Mouse (Mus musculus) limb, embryonic 12.5 days (tissue): ENCODE measurements around the gene Elmo1. TPM values are rescaled to one million over a fixed set of nuclear protein-coding genes. Genes with fewer than 3 reads are reported as not detected.

Source experiments
- ATAC-seq: fragments of 200-750 bp; cut with Nextera tagmentation; 2 replicates; pipeline ENCODE4 v1.8.0; 2017; ENCODE audit warnings: low read depth, moderate TSS enrichment; ENCODE audit not compliant: insufficient number of reproducible peaks, insufficient read depth, low FRiP score, low TSS enrichment
- H3K27ac ChIP-seq: fragments of 300-500 bp; sonication (generic); 2 replicates; pipeline ENCODE4 v1.5.1; 2016; ENCODE audit warnings: mild to moderate bottlenecking, moderate library complexity
- H3K27me3 ChIP-seq: fragments of 300-500 bp; sonication (generic); 2 replicates; pipeline ENCODE4 v1.6.1; 2016; ENCODE audit warnings: mild to moderate bottlenecking, moderate library complexity
- H3K36me3 ChIP-seq: fragments of 300-500 bp; sonication (generic); 2 replicates; pipeline ENCODE4 v1.6.1; 2016; ENCODE audit warnings: mild to moderate bottlenecking, moderate library complexity
- H3K4me1 ChIP-seq: fragments of 300-500 bp; sonication (generic); replicated peaks from 2 replicates; pipeline ENCODE4 v1.6.1; 2016
- H3K4me2 ChIP-seq: fragments of 300-500 bp; sonication (generic); 2 replicates; pipeline ENCODE4 v1.6.1; 2016; ENCODE audit warnings: mild to moderate bottlenecking, moderate library complexity
- H3K4me3 ChIP-seq: fragments of 300-500 bp; sonication (generic); replicated peaks from 2 replicates; pipeline ENCODE4 v1.5.1; 2016; ENCODE audit warnings: mild to moderate bottlenecking
- H3K9ac ChIP-seq: fragments of 300-500 bp; sonication (generic); replicated peaks from 2 replicates; pipeline ENCODE4 v1.6.1; 2016; ENCODE audit warnings: mild to moderate bottlenecking, moderate library complexity
- H3K9me3 ChIP-seq: fragments of 300-500 bp; sonication (generic); 2 replicates; pipeline ENCODE4 v1.6.1; 2016; ENCODE audit warnings: mild to moderate bottlenecking, moderate library complexity
- WGBS: fragments of 180-500 bp; shearing (Covaris S2); methylation state at CpG from one replicate; pipeline ENCODE4 v1.1.7; 2016; 5-methylcytosine and 5-hydroxymethylcytosine counted together
- polyA plus RNA-seq: library from polyadenylated mRNA; unstranded; fragments of >200 nt; fragmentation: Nextera tagmentation; extraction: Ambion mirVana; gene quantifications from 2 replicates; pipeline ENCODE4 v1.2.1, GENCODE M21; 2016

Elmo1 gene
- polyA plus RNA-seq, 1 experiment from 2014 or later, result 8.3 TPM

DNA sequence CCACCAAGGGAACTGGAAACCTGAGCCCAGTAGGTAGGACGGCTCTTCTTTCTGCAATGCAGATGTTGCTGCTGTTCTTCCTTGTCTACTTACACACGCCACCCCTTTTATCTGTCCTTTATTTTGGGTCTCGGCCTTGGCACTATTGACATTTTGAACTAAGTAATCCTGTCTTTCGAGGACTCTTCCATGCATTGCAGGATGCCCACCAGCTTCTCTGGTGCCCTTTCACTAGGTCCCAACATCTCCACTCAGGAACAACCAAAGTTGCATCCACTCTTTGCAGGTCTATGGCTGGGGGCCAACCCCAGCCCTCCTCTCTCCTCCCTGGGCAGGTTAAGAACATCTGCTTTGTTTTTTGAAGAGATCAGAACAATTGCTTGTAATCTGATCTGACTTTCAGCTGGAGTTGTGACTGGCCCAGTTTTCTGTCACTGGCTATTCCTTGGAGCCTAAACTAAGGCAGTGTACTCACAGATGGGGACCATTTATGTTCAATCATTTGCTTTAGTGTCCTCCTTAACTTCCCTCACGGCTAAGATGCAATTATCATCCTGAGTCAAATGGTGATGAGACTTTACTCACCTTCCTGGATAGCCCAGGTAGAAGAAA lies 6.7 kb downstream of the Elmo1 start:
- Histone ChIP-seq H3K9ac (no peak overlapping the region), H3K36me3 (no peaks in the 10 kb centered on the region), H3K27me3 (peaks cover 9% of the 10 kb centered on the region), H3K27ac (no peak overlapping the region), H3K4me1 (no peaks in the 10 kb centered on the region; the same call in 1 of the 2 replicates), H3K9me3 (no peaks in the 10 kb centered on the region), H3K4me2 (no peak overlapping the region), H3K4me3 (no peak overlapping the region)
- ATAC-seq, result no peak
- WGBS, result 61% methylated on average over 5 of the region's 5 CpGs

DNA sequence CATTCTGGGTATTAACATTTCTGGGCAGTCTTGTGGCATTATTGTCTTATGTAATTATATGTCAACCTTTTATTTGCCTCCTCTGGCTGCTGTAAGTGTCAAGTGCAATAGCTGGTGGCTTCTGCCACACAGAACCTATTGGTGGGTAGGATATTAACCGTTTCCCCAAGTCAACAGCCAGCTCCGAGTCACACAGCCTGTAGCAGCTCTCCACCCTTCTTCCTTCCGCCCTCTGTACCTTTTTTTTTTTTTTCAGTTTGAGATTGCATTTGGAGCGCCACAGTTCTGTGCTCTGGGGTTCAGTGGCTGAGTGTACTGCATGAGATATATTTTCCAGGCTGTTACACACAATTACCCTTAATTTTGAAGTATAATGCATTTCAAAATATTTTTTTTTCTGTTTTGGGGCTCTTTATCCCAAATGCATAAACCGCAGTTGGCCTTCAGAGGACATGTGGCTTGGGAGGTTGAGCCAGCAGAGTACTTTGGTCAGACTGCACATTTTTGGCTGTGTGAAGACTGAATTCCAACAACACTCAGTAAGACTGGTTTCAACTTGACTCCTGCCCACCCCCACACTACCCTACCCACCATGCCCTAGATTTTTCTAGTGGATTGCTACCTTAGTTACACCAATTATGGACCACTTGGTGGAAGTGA lies 7.7 kb downstream of the Elmo1 start:
- Histone ChIP-seq H3K9ac (no peak overlapping the region), H3K36me3 (no peaks in the 10 kb centered on the region), H3K27ac (no peak overlapping the region), H3K4me2 (no peak overlapping the region), H3K27me3 (peaks cover 6% of the 10 kb centered on the region; the same call in 1 of the 2 replicates), H3K4me3 (no peak overlapping the region), H3K9me3 (no peaks in the 10 kb centered on the region), H3K4me1 (no peaks in the 10 kb centered on the region; the same call in 1 of the 2 replicates)
- 60% methylated on average over 5 of the region's 5 CpGs for WGBS
- ATAC-seq, result no peak

DNA sequence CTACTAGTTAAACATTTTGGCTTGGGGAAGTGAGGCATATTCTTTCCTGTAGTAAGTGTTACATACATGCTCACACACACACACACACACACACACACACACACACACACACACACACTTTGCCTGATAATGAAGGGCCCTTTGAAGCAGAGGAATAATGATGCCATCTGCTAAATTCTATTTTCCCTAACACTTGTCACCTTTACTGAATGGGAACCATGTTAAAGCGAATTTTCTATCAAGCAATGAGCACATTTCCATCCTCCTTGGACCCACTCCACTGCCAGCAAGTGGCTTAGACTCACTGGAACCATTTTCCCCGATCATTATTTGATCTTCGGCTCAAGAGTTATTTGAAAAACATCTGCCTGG lies 8.2 kb downstream of the Elmo1 start:
- Histone ChIP-seq H3K4me3 (no peak overlapping the region), H3K9ac (no peak overlapping the region), H3K4me2 (no peak overlapping the region), H3K36me3 (no peaks in the 10 kb centered on the region), H3K9me3 (no peaks in the 10 kb centered on the region), H3K27ac (no peak overlapping the region), H3K4me1 (no peaks in the 10 kb centered on the region; the same call in 1 of the 2 replicates), H3K27me3 (0 out of 2 replicates have a peak, but pooled peaks cover 1% of the 10 kb centered on the region)
- 87% methylated on average over 3 of the region's 3 CpGs for WGBS
- ATAC-seq, result no peak

DNA sequence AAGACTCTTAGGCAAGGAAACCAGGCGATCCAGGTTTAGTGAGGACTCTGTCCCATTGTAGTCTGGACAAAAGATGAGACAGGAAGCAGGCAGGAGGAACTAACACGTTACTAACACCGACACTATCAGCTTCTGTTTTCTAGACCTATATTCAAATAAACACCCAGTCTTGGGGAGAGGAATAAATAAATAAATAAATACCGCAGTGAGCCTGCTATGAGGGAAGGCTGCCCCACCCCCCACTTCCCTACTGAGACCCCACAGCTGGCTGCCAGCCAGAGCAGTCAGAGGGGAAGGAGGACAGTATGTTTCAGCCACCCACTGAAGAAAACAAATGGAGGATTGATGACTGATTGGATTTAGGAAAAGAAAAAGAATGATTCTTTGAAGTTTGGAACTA lies 9.2 kb downstream of the Elmo1 start:
- Histone ChIP-seq H3K9me3 (no peaks in the 10 kb centered on the region), H3K27ac (no peak overlapping the region), H3K36me3 (no peaks in the 10 kb centered on the region), H3K4me1 (no peaks in the 10 kb centered on the region; the same call in 1 of the 2 replicates), H3K4me3 (no peak overlapping the region), H3K27me3 (no peaks in the 10 kb centered on the region), H3K4me2 (no peak overlapping the region), H3K9ac (no peak overlapping the region)
- WGBS, result 19% methylated on average over 4 of the region's 4 CpGs
- ATAC-seq, result no peak

DNA sequence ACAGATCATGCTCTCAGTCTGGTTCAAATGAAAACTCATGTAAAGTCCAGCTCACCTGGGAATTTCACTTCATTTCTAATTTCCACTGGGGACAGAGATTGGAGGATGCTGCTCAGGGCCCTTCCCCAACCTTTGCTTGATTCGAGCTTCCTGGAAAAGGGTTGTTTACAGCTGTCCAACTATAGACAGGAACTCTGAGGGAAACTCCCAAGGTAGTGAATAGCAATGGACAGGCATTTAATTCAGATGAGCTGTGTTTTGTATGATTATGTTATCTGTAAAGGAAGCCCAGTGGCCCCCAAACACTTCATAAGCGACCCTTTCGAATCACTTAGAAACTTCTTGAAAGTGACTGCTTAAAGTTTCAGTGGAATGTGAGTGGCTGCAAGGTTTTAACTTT lies 10.0 kb downstream of the Elmo1 start:
- H3K4me3 ChIP-seq, result no peak overlapping the region
- H3K27me3 ChIP-seq, result no peaks in the 10 kb centered on the region
- no peak overlapping the region for H3K27ac ChIP-seq
- 71% methylated on average over 3 of the region's 3 CpGs for WGBS
- H3K4me1 ChIP-seq, result no peaks in the 10 kb centered on the region; the same call in 1 of the 2 replicates
- no peak overlapping the region for H3K9ac ChIP-seq
- ATAC-seq, result no peak
- H3K4me2 ChIP-seq, result no peak overlapping the region
- H3K9me3 ChIP-seq, result no peaks in the 10 kb centered on the region
- H3K36me3 ChIP-seq, result no peaks in the 10 kb centered on the region

DNA sequence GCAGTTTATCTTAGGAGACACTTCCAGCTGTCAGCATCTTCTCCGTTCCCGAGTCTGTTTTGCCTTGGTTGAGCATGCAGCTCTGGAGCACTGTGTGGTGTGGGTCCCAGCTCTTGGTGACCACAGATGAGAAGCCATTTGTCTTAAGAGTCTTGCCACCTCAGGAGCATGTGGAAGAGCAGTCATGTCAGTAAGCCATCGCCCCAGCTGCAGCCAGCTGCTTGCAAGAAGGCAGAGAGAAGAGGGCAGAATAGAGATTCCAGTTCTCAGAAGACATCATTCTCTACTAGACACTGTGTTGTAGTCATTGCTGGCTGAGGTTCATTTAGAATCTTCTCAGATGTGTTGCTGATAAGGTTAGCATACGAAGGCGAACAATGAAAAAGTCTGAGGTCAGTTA lies 11.3 kb downstream of the Elmo1 start:
- WGBS, result 59% methylated on average over 5 of the region's 5 CpGs
- no peaks in the 10 kb centered on the region for H3K9me3 ChIP-seq
- H3K9ac ChIP-seq, result no peak overlapping the region
- H3K27ac ChIP-seq, result no peak overlapping the region
- no peak overlapping the region for H3K4me3 ChIP-seq
- no peak overlapping the region for H3K4me2 ChIP-seq
- ATAC-seq, result no peak
- no peaks in the 10 kb centered on the region for H3K27me3 ChIP-seq
- H3K36me3 ChIP-seq, result no peaks in the 10 kb centered on the region
- no peaks in the 10 kb centered on the region; the same call in 1 of the 2 replicates for H3K4me1 ChIP-seq

DNA sequence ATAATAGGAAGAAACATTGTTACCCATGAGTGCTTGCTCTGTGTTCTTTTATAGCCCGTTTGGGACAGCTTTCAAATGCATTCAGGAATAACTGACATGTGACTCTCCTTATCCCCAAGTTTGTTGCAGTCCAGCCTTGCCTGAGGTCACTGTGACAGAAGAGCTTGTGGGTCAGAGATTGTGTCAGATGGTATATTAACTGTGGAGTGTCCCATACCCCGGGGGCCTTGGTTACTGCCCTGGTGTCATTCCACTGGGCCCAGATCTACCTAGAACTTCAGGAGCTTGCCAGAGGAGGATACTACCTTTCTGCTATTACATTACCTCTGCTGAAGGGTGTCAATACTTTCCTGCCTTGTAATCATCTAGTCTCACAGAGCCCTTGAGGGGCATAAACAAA lies 14.4 kb downstream of the Elmo1 start:
- Histone ChIP-seq H3K9me3 (no peaks in the 10 kb centered on the region), H3K4me2 (no peak overlapping the region), H3K9ac (no peak overlapping the region), H3K4me1 (no peaks in the 10 kb centered on the region; the same call in 1 of the 2 replicates), H3K27me3 (no peaks in the 10 kb centered on the region), H3K27ac (no peak overlapping the region), H3K36me3 (no peaks in the 10 kb centered on the region), H3K4me3 (no peak overlapping the region)
- 63% methylated on average over 2 of the region's 2 CpGs for WGBS
- no peak for ATAC-seq

DNA sequence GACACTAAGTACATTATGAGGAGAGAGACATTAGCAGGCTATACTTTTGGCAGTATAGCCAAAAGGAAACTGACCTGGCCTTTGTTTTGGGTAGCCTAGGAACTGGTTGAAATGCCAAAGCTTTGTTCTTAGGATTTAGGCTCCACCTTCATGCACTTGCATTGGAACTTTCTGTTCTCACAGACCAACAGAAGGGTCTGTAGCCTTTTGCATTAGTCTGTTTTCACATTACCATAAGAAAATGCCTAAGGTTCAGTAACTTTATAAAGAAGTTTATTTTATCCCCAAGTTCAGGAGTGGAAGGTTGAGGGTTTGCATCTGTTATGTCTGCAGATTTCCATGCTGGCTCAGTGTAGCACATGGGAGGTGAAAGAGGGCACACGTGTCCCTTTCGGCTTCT lies 15.6 kb downstream of the Elmo1 start:
- no peak overlapping the region for H3K4me3 ChIP-seq
- no peak overlapping the region for H3K4me2 ChIP-seq
- H3K4me1 ChIP-seq, result no peaks in the 10 kb centered on the region
- WGBS, result 91% methylated on average over 2 of the region's 2 CpGs
- H3K9me3 ChIP-seq, result no peaks in the 10 kb centered on the region
- no peaks in the 10 kb centered on the region for H3K36me3 ChIP-seq
- no peak for ATAC-seq
- H3K27ac ChIP-seq, result no peak overlapping the region
- no peaks in the 10 kb centered on the region for H3K27me3 ChIP-seq
- no peak overlapping the region for H3K9ac ChIP-seq

DNA sequence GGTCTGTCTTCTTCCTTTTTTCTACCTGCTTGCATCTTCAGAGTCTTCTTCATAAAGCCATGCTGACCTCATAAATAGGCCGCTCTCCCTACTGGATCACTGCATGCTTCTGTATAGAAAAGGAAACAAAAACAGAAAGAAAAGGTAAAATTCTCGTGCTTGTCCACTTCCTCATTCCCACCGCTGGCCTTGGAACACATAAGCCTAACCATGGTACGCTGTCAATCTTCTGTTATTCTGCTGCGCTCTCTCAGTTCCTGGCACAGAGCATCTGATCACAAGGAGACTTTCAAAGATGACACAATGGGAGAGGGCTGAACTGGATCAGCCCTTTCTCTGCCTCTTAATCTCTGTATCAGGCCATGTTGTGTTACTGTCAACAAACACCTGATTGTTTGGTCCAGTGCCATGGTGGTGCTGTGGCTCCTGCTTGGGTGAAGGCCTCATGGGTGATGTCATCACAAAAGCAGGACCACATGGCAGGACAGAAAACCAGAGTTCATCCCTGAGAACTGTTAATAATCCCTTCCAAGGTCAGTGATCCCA lies 17.6 kb downstream of the Elmo1 start:
- no peak for ATAC-seq
- no peak overlapping the region for H3K27ac ChIP-seq
- H3K4me3 ChIP-seq, result no peak overlapping the region
- WGBS, result 92% methylated on average over 5 of the region's 5 CpGs
- H3K9ac ChIP-seq, result no peak overlapping the region
- H3K36me3 ChIP-seq, result no peaks in the 10 kb centered on the region
- H3K27me3 ChIP-seq, result no peaks in the 10 kb centered on the region
- H3K4me2 ChIP-seq, result no peak overlapping the region
- H3K9me3 ChIP-seq, result no peaks in the 10 kb centered on the region
- H3K4me1 ChIP-seq, result no peaks in the 10 kb centered on the region

DNA sequence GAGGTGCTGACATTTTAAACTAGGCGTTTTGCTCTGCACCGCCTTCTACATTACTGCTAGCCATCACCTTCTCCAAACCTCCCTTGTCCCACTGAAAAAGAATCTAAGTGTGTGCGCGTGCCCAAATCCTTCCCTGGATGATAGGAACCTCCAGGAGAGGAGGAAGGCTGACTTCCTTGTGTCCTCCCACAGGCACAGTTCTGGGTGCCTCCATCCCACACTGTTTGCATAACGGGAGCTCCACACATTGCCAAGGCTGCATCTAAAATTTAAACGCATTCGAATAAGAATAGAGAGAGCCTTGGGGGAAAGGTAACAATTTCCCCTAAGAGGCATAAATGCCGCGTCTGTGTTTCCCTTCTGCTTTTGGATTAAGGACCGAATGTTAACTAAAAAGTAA lies 18.6 kb downstream of the Elmo1 start:
- Histone ChIP-seq H3K4me1 (no peaks in the 10 kb centered on the region), H3K27me3 (no peaks in the 10 kb centered on the region), H3K4me3 (no peak overlapping the region), H3K27ac (no peak overlapping the region), H3K9ac (no peak overlapping the region), H3K4me2 (no peak overlapping the region), H3K9me3 (no peaks in the 10 kb centered on the region), H3K36me3 (no peaks in the 10 kb centered on the region)
- ATAC-seq, result no peak
- 45% methylated on average over 10 of the region's 10 CpGs for WGBS

DNA sequence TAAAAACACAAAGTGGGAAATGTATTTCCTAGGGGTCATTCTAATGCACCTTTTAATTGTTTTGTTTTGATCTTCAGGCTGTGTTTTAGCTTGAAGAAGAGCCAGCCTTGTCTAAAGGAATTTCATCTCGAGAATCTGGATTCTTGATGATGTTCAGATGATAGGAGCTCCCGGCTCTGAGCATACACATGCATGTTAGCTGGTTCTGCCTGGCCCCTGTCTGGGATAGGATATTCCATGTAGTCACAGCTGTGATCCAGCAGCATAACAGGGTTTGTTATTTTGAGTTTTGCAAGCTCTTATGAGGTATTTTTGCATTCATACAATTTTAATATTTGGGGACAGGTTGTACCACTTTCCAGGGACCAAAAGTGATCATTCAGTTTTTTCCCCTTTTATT lies 19.1 kb downstream of the Elmo1 start:
- 35% methylated on average over 2 of the region's 2 CpGs for WGBS

More for the DNA sequence above, 19.1 kb downstream of the Elmo1 start:
- ATAC-seq, result no peak
- H3K4me1 ChIP-seq, result no peaks in the 10 kb centered on the region
- H3K9ac ChIP-seq, result no peak overlapping the region
- H3K9me3 ChIP-seq, result no peaks in the 10 kb centered on the region
- no peaks in the 10 kb centered on the region for H3K36me3 ChIP-seq
- no peaks in the 10 kb centered on the region for H3K27me3 ChIP-seq
- H3K4me3 ChIP-seq, result no peak overlapping the region
- H3K27ac ChIP-seq, result no peak overlapping the region
- H3K4me2 ChIP-seq, result no peak overlapping the region
